Comparison of ENCODE assay signal across 7 mouse cellular contexts in genomic region chr5:136567176-136568025, GRCm38 (mm10). TPM values are rescaled to one million over a fixed set of nuclear protein-coding genes. Genes with fewer than 3 reads are reported as not detected.
DNase-seq lines count a peak whose midpoint lies in the region; ATAC-seq and TF ChIP-seq lines count a peak whose summit lies in the region.

TSS of gene Cux1 (minus strand) at chr5:136567490.

- peak within 1 kb of the TSS; percentile 88 for H3K4me3 ChIP-seq in embryonic facial prominence, embryonic 14.5 days (ENCODE audit: low read depth, low read length)
- peak within 1 kb of the TSS; percentile 98 for H3K4me3 ChIP-seq in limb, embryonic 13.5 days
- peak within 1 kb of the TSS; percentile 99 for H3K4me3 ChIP-seq in midbrain, embryonic 15.5 days
- H3K4me3 ChIP-seq in spleen, adult 2 months (ENCODE audit: extremely low read depth, insufficient read depth, insufficient read length), result peak within 1 kb of the TSS; percentile 100

- peak; percentile 63 to 65 for DNase-seq in adrenal gland, postnatal 4 days (ENCODE audit: low spot score in 2 of 2)
- DNase-seq in embryonic facial prominence, embryonic 14.5 days (ENCODE audit: low spot score), result peak; percentile 94
- DNase-seq in heart, adult 8-10 months (ENCODE audit: low spot score), result peak; percentile 69
- peak; percentile 86 for DNase-seq in kidney, adult 9 months
- DNase-seq in spleen, adult 2 months (ENCODE audit: low read depth in 1 of 2, low spot score in 2 of 2), result peak; percentile 70 to 85

- no peak for TF ChIP-seq POLR2A in spleen, adult 2 months (IDR thresholded peaks at IDR 0.05; ENCODE audit: low read depth, low read length)

- H3K36me3 ChIP-seq in embryonic facial prominence, embryonic 14.5 days (ENCODE audit: control insufficient read depth, insufficient read depth, low read length), result no peaks in the 10 kb centered on the region
- H3K36me3 ChIP-seq in limb, embryonic 13.5 days, result no peaks in the 10 kb centered on the region
- no peaks in the 10 kb centered on the region for H3K36me3 ChIP-seq in midbrain, embryonic 15.5 days (replicated peaks)
- no peaks in the 10 kb centered on the region for H3K36me3 ChIP-seq in spleen, adult 2 months (ENCODE audit: control insufficient read depth, insufficient read depth, low read length)

- peak within 1 kb of the TSS; percentile 99 for H3K4me2 ChIP-seq in embryonic facial prominence, embryonic 14.5 days (ENCODE audit: low read depth, low read length)
- peak within 1 kb of the TSS; percentile 97 for H3K4me2 ChIP-seq in limb, embryonic 13.5 days (replicated peaks)
- H3K4me2 ChIP-seq in midbrain, embryonic 15.5 days, result peak within 1 kb of the TSS; percentile 99

- peak within 1 kb of the TSS; percentile 88 for H3K9ac ChIP-seq in embryonic facial prominence, embryonic 14.5 days (ENCODE audit: low read depth, low read length)
- H3K9ac ChIP-seq in limb, embryonic 13.5 days, result peak within 1 kb of the TSS; percentile 87
- H3K9ac ChIP-seq in midbrain, embryonic 15.5 days, result peak within 1 kb of the TSS; percentile 97

- peak within 1 kb of the TSS; percentile 85 for H3K27ac ChIP-seq in embryonic facial prominence, embryonic 14.5 days (replicated peaks; ENCODE audit: low read depth, low read length)
- H3K27ac ChIP-seq in limb, embryonic 13.5 days, result peak within 1 kb of the TSS; percentile 87
- peak within 1 kb of the TSS; percentile 97 for H3K27ac ChIP-seq in midbrain, embryonic 15.5 days
- peak within 1 kb of the TSS; percentile 83 for H3K27ac ChIP-seq in spleen, adult 2 months (ENCODE audit: insufficient read depth, low read length)

- 0% methylated on average over 10 of the region's 103 CpGs for WGBS in embryonic facial prominence, embryonic 14.5 days
- WGBS in limb, embryonic 13.5 days, result under 1% methylated on average over 73 of the region's 103 CpGs
- WGBS in midbrain, embryonic 15.5 days, result 0% methylated on average over 82 of the region's 103 CpGs
- under 1% methylated on average over 64 of the region's 103 CpGs for WGBS in spleen, adult 2 months

- peaks cover 48% of the 10 kb centered on the region for H3K27me3 ChIP-seq in embryonic facial prominence, embryonic 14.5 days (replicated peaks; ENCODE audit: control insufficient read depth, insufficient read depth, low read length)
- H3K27me3 ChIP-seq in limb, embryonic 13.5 days, result peaks cover 48% of the 10 kb centered on the region
- peaks cover 30% of the 10 kb centered on the region for H3K27me3 ChIP-seq in midbrain, embryonic 15.5 days (replicated peaks)
- 0 out of 2 replicates have a peak, but pooled peaks cover 3% of the 10 kb centered on the region for H3K27me3 ChIP-seq in spleen, adult 2 months (ENCODE audit: control insufficient read depth, insufficient read depth, low read length)

- peak; percentile 92 for ATAC-seq in embryonic facial prominence, embryonic 14.5 days (ENCODE audit: low read depth)
- ATAC-seq in limb, embryonic 13.5 days (ENCODE audit: low FRiP score, low read depth), result peak; percentile 89
- peak; percentile 92 for ATAC-seq in midbrain, embryonic 15.5 days (replicated peaks)

- H3K9me3 ChIP-seq in embryonic facial prominence, embryonic 14.5 days (ENCODE audit: control insufficient read depth, low read length), result no peaks in the 10 kb centered on the region
- no peaks in the 10 kb centered on the region for H3K9me3 ChIP-seq in limb, embryonic 13.5 days
- H3K9me3 ChIP-seq in midbrain, embryonic 15.5 days, result no peaks in the 10 kb centered on the region

- TF ChIP-seq CTCF in spleen, adult 2 months (IDR thresholded peaks at IDR 0.05; ENCODE audit: extremely low read depth, insufficient read depth, insufficient read length, insufficient replicate concordance), result peak; percentile 13; the same call in 1 of the 2 replicates

- peaks cover 32% of the 10 kb centered on the region for H3K4me1 ChIP-seq in embryonic facial prominence, embryonic 14.5 days (ENCODE audit: control insufficient read depth, insufficient read depth, low read length)
- peaks cover 45% of the 10 kb centered on the region for H3K4me1 ChIP-seq in limb, embryonic 13.5 days
- H3K4me1 ChIP-seq in midbrain, embryonic 15.5 days, result peaks cover 41% of the 10 kb centered on the region
- peaks cover 8% of the 10 kb centered on the region for H3K4me1 ChIP-seq in spleen, adult 2 months (ENCODE audit: control insufficient read depth, insufficient read depth, insufficient read length)

RNA-seq across cellular contexts. Expression of gene Cux1, which starts in this region (rescaled TPM):
- 100 to 1,000 TPM; 109 to 111 TPM for total RNA-seq in adrenal gland, postnatal 4 days (2021)
- 60.6 and 65.5 TPM in 2 replicates for polyA plus RNA-seq in embryonic facial prominence, embryonic 14.5 days (2014; fragmentation: Nextera tagmentation; extraction: Ambion mirVana)
- total RNA-seq in heart, adult 8-10 months (2022), result 100 to 1,000 TPM in 1 of 4 experiments, 10 to 100 TPM in 3; 79.3 to 102 (median 88.5) TPM
- 80.8 and 83.7 TPM in 2 replicates for polyA plus RNA-seq in limb, embryonic 13.5 days (2015; fragmentation: Nextera tagmentation; extraction: Ambion mirVana)
- 114 and 121 TPM in 2 replicates for polyA plus RNA-seq in midbrain, embryonic 15.5 days (2015; fragmentation: Nextera tagmentation; extraction: Ambion mirVana)
- polyA plus RNA-seq in spleen, adult 2 months (2012; rRNA removed), result 24.7 and 28.4 TPM in 2 replicates

Comparison
In these comparisons a context has a peak if more than half of its experiments do, and no peak if none do; other contexts are left out.
1. Peak in every context shown above with its lines: DNase-seq, ATAC-seq, H3K4me3 ChIP-seq and H3K27ac ChIP-seq.